Mouse (Mus musculus) liver, embryonic 15.5 days (tissue): ENCODE results near the gene Hpn. TPM values are rescaled to one million over a fixed set of nuclear protein-coding genes. Genes with fewer than 3 reads are reported as not detected.

ENCODE experiments used
- ATAC-seq: fragments of 200-750 bp; cut with Nextera tagmentation; 2 replicates; pipeline ENCODE4 v1.8.0; 2017; ENCODE audit warnings: moderate number of reproducible peaks, mild to moderate bottlenecking, moderate library complexity; ENCODE audit not compliant: insufficient read depth
- H3K27ac ChIP-seq: fragments of 300-500 bp; sonication (generic); replicated peaks from 2 replicates; pipeline ENCODE4 v1.5.1; 2015; ENCODE audit warnings: mild to moderate bottlenecking, inconsistent platforms
- H3K27me3 ChIP-seq: fragments of 300-500 bp; sonication (generic); 2 replicates; pipeline ENCODE4 v1.6.1; 2015; ENCODE audit warnings: mild to moderate bottlenecking, inconsistent platforms
- H3K36me3 ChIP-seq: fragments of 300-500 bp; sonication (generic); replicated peaks from 2 replicates; pipeline ENCODE4 v1.6.1; 2015; ENCODE audit warnings: moderate library complexity, mild to moderate bottlenecking, inconsistent platforms
- H3K4me1 ChIP-seq: fragments of 300-500 bp; sonication (generic); replicated peaks from 2 replicates; pipeline ENCODE4 v1.6.1; 2015; ENCODE audit warnings: inconsistent platforms
- H3K4me2 ChIP-seq: fragments of 300-500 bp; sonication (generic); 2 replicates; pipeline ENCODE4 v1.6.1; 2015; ENCODE audit warnings: moderate library complexity, mild to moderate bottlenecking, inconsistent platforms
- H3K4me3 ChIP-seq: fragments of 300-500 bp; sonication (generic); replicated peaks from 2 replicates; pipeline ENCODE4 v1.5.1; 2015; ENCODE audit warnings: mild to moderate bottlenecking, inconsistent platforms
- H3K9ac ChIP-seq: fragments of 300-500 bp; sonication (generic); 2 replicates; pipeline ENCODE4 v1.6.1; 2015; ENCODE audit warnings: moderate library complexity, mild to moderate bottlenecking, inconsistent platforms
- H3K9me3 ChIP-seq: fragments of 300-500 bp; sonication (generic); replicated peaks from 2 replicates; pipeline ENCODE4 v1.6.1; 2016; ENCODE audit warnings: inconsistent platforms
- WGBS: fragments of 180-500 bp; shearing (Covaris S2); methylation state at CpG from one replicate; pipeline ENCODE4 v1.1.7; 2015; ENCODE audit warnings: mixed read lengths; ENCODE audit not compliant: insufficient replicate concordance; 5-methylcytosine and 5-hydroxymethylcytosine counted together
- polyA plus RNA-seq: library from polyadenylated mRNA; unstranded; fragments of >200 nt; fragmentation: Nextera tagmentation; extraction: Ambion mirVana; gene quantifications from 2 replicates; pipeline ENCODE4 v1.2.1, GENCODE M21; 2015

Hpn gene
- polyA plus RNA-seq, 1 experiment from 2014 or later, result 98.6 TPM

- no peaks in the 10 kb centered on the region for H3K9me3 ChIP-seq
- H3K4me2 ChIP-seq, result no peak overlapping the region
- H3K4me1 ChIP-seq, result 0 out of 2 replicates have a peak, but pooled peaks cover 3% of the 10 kb centered on the region
- no peak overlapping the region for H3K9ac ChIP-seq
- no peaks in the 10 kb centered on the region for H3K27me3 ChIP-seq
- H3K27ac ChIP-seq, result no peak overlapping the region
- no peak for ATAC-seq
- WGBS, result 17% methylated on average over 12 of the region's 12 CpGs
- 0 out of 2 replicates have a peak, but pooled peaks cover 2% of the 10 kb centered on the region for H3K36me3 ChIP-seq
- no peak overlapping the region for H3K4me3 ChIP-seq
Measured at GRCm38 (mm10) chr7:31094774-31095501, 20.2 kb downstream of the Hpn start.

DNA sequence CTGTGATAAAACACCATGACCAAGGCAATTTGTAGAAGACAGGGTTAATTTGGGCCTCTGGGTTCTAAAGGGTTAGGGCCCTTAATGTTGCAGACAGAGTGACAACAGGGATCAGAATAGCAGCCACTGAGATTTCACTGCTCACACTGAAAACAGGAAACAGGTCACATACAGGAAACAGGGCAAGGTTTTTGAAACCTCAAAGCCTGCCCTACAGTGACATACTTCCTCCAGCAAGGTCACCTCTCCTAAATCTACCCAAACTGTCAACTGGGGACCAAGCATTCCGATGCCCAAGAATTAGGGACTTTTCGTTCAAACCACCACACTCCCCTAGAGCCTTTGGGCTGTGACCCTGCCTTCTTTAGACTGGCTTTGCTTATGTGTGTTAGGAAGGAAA, 25.4 kb downstream of the Hpn start:
- H3K27me3 ChIP-seq, result no peaks in the 10 kb centered on the region
- H3K4me3 ChIP-seq, result no peak overlapping the region
- no peak overlapping the region for H3K9ac ChIP-seq
- no peak overlapping the region for H3K27ac ChIP-seq
- no peaks in the 10 kb centered on the region for H3K36me3 ChIP-seq
- 14% methylated on average over 2 of the region's 2 CpGs for WGBS
- no peaks in the 10 kb centered on the region; the same call in 1 of the 2 replicates for H3K4me1 ChIP-seq
- no peaks in the 10 kb centered on the region for H3K9me3 ChIP-seq
- no peak for ATAC-seq
- H3K4me2 ChIP-seq, result no peak overlapping the region

DNA sequence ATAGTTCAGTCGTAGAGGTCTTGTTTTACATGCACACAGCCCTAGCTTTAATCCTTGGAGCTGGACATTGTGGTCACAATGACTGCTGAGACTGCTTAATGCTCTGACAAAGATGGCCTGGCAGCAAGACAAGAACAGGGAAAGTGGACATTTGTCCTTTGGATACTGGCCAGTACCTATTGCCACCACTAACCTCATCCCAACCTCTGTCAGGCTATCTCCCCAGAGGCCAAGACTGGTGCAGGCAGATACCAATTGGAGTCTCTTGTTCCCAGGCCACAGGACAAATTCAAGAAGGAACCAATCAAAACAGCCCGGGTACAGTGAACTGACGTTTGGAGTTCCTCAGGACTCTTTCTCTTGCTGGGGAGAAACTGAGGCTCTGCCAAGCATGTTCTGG, 26.9 kb downstream of the Hpn start:
- H3K36me3 ChIP-seq, result no peaks in the 10 kb centered on the region
- no peak overlapping the region for H3K4me3 ChIP-seq
- no peak overlapping the region for H3K4me2 ChIP-seq
- H3K9me3 ChIP-seq, result no peaks in the 10 kb centered on the region
- ATAC-seq, result no peak
- H3K4me1 ChIP-seq, result no peaks in the 10 kb centered on the region; the same call in 1 of the 2 replicates
- H3K27me3 ChIP-seq, result no peaks in the 10 kb centered on the region
- no peak overlapping the region for H3K9ac ChIP-seq
- 38% methylated on average over 3 of the region's 3 CpGs for WGBS
- no peak overlapping the region for H3K27ac ChIP-seq

DNA sequence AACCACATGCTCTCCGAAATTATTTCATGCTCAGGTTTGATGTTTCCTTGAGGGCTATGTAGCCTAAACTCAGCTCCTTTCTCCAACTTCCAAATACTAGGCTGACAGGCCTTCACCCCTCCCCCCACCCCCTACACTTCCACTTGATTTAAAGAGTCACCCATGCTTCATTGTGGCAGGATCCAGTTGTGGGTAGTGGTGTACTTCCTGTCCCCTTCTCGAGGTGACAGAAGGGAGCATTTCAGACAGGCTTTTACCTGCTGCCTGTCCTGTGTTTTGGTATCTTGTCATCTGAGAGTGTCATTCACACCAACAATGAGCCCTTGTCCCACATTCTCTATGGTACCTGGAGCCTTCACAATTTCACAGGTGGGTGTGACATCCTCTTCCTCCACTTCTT, 27.8 kb downstream of the Hpn start:
- no peaks in the 10 kb centered on the region; the same call in 1 of the 2 replicates for H3K4me1 ChIP-seq
- H3K27me3 ChIP-seq, result no peaks in the 10 kb centered on the region
- H3K4me3 ChIP-seq, result no peak overlapping the region
- H3K9me3 ChIP-seq, result no peaks in the 10 kb centered on the region
- no peaks in the 10 kb centered on the region for H3K36me3 ChIP-seq
- no peak overlapping the region for H3K4me2 ChIP-seq
- H3K27ac ChIP-seq, result no peak overlapping the region
- 19% methylated on average over 2 of the region's 2 CpGs for WGBS
- ATAC-seq, result no peak
- H3K9ac ChIP-seq, result no peak overlapping the region

- 69% methylated on average over 9 of the region's 9 CpGs for WGBS
- Histone ChIP-seq H3K36me3 (no peaks in the 10 kb centered on the region), H3K4me2 (no peak overlapping the region), H3K4me3 (no peak overlapping the region), H3K9ac (no peak overlapping the region), H3K27me3 (no peaks in the 10 kb centered on the region), H3K9me3 (no peaks in the 10 kb centered on the region), H3K27ac (no peak overlapping the region), H3K4me1 (no peaks in the 10 kb centered on the region; the same call in 1 of the 2 replicates)
- no peak for ATAC-seq
Measured at GRCm38 (mm10) chr7:31086175-31086755, 28.8 kb downstream of the Hpn start.

- Histone ChIP-seq H3K4me3 (no peak overlapping the region), H3K9ac (no peak overlapping the region), H3K4me2 (no peak overlapping the region), H3K27ac (no peak overlapping the region; the same call in 1 of the 2 replicates), H3K27me3 (no peaks in the 10 kb centered on the region), H3K4me1 (no peaks in the 10 kb centered on the region; the same call in 1 of the 2 replicates), H3K9me3 (no peaks in the 10 kb centered on the region), H3K36me3 (no peaks in the 10 kb centered on the region)
- no peak for ATAC-seq
- WGBS, result 56% methylated on average over 3 of the region's 3 CpGs
Measured at GRCm38 (mm10) chr7:31085171-31085570, 29.9 kb downstream of the Hpn start.

DNA sequence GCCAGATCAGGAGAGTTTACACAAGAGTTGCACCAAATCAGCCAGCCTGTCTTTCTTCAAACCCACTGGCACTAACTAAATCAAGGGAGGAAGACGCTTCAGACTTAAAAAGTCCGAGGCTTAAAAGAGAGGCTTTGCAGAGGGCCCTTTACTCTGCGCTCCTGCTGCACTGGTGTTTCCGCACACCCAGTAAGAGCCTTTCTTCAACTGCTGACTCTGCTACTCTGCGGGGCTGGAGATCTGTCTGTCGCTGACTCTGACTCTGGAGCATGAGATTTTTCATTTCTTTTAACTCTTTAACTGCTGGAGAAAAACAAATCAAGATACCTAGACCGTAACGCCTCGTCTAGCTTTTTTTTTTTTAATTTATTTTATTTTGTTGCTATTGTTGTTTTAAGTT, 30.9 kb downstream of the Hpn start:
- no peak overlapping the region for H3K4me2 ChIP-seq
- H3K9ac ChIP-seq, result no peak overlapping the region
- no peaks in the 10 kb centered on the region; the same call in 1 of the 2 replicates for H3K4me1 ChIP-seq
- no peak for ATAC-seq
- no peaks in the 10 kb centered on the region for H3K27me3 ChIP-seq
- no peaks in the 10 kb centered on the region for H3K9me3 ChIP-seq
- H3K27ac ChIP-seq, result no peak overlapping the region
- no peak overlapping the region for H3K4me3 ChIP-seq
- no peaks in the 10 kb centered on the region for H3K36me3 ChIP-seq
- WGBS, result 52% methylated on average over 9 of the region's 9 CpGs

GRCm38 (mm10) chr7:31082831-31083588, 32.1 kb downstream of the Hpn start:
- no peak overlapping the region for H3K27ac ChIP-seq
- WGBS, result 52% methylated on average over 14 of the region's 14 CpGs

GRCm38 (mm10) chr7:31082106-31082505, 33.0 kb downstream of the Hpn start:
- no peak overlapping the region for H3K4me2 ChIP-seq
- no peaks in the 10 kb centered on the region for H3K36me3 ChIP-seq
- H3K4me1 ChIP-seq, result no peaks in the 10 kb centered on the region; the same call in 1 of the 2 replicates
- no peaks in the 10 kb centered on the region for H3K9me3 ChIP-seq
- no peak overlapping the region for H3K9ac ChIP-seq
- H3K4me3 ChIP-seq, result no peak overlapping the region
- H3K27me3 ChIP-seq, result no peaks in the 10 kb centered on the region
- H3K27ac ChIP-seq, result no peak overlapping the region
- no peak for ATAC-seq

More at GRCm38 (mm10) chr7:31082831-31083588, 32.1 kb downstream of the Hpn start:
- Histone ChIP-seq H3K4me3 (no peak overlapping the region), H3K9ac (no peak overlapping the region), H3K9me3 (no peaks in the 10 kb centered on the region), H3K36me3 (no peaks in the 10 kb centered on the region), H3K4me1 (no peaks in the 10 kb centered on the region; the same call in 1 of the 2 replicates), H3K27me3 (no peaks in the 10 kb centered on the region), H3K4me2 (no peak overlapping the region)
- no peak for ATAC-seq

DNA sequence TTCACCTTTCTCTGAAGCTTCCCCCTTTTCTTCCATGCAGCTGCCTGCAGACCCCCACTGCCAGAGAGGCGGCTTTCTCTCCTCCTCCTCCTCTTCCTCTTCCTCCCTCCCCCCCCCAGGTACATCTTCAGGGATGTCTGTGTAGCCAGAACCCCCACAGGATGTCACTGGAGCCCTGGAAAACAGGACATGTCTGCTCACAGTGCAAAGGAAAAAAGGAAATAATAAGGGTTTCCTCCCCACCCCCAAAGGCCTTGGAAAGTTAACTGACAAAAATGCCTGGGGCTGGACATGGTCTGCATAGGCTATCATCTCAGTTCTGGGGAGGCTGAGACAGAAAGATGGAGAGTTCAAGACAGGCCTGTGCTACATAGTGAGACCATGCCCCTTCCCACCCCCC, 34.0 kb downstream of the Hpn start:
- H3K4me1 ChIP-seq, result no peaks in the 10 kb centered on the region; the same call in 1 of the 2 replicates
- no peak overlapping the region for H3K9ac ChIP-seq
- H3K4me3 ChIP-seq, result no peak overlapping the region
- no peak for ATAC-seq
- no peaks in the 10 kb centered on the region for H3K27me3 ChIP-seq
- H3K9me3 ChIP-seq, result no peaks in the 10 kb centered on the region
- WGBS, result 21% methylated on average over 1 of the region's 1 CpGs
- no peaks in the 10 kb centered on the region for H3K36me3 ChIP-seq
- H3K4me2 ChIP-seq, result no peak overlapping the region
- H3K27ac ChIP-seq, result no peak overlapping the region

DNA sequence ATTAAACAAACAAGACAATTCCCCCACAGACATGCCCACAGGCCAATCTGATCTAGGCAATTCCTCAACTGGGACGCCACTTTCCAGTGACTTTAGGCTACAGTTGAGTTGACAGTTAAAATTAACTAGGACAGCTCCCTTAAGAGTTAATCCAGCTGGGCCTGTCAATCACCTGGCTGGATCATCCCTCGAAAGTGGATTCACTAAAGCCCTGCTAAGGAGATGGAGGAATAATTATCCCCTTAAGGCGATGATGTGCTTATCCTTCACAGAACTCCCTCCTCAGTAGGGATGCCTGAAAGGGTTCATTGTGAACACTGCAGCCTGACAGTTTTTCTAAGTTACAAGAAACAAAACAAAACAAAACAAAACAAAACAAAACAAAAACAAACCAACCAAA, 34.5 kb downstream of the Hpn start:
- Histone ChIP-seq H3K4me2 (no peak overlapping the region), H3K9me3 (no peaks in the 10 kb centered on the region), H3K27me3 (no peaks in the 10 kb centered on the region), H3K36me3 (no peaks in the 10 kb centered on the region), H3K4me1 (no peaks in the 10 kb centered on the region; the same call in 1 of the 2 replicates), H3K9ac (no peak overlapping the region), H3K4me3 (no peak overlapping the region), H3K27ac (no peak overlapping the region)
- ATAC-seq, result no peak
- 55% methylated on average over 3 of the region's 3 CpGs for WGBS
